Mouse (Mus musculus) MEL (cell line): ENCODE measurements around the gene Aldh5a1.

Experiments used
- CTCF ChIP-seq, 3 experiments: IDR thresholded peaks in 2 of 3; conservative IDR thresholded peaks in 1 of 3; 2 replicates each; pipeline ENCODE4 v1.5.1; 2011 to 2012; ENCODE audit warnings: low read length in 3 of 3, low read depth in 2 of 3, mild to moderate bottlenecking in 2 of 3, improper control_type of control experiment in 1 of 3, inconsistent platforms in 1 of 3, mixed read lengths in 1 of 3, moderate library complexity in 1 of 3; ENCODE audit not compliant: control insufficient read depth in 1 of 3, insufficient read depth in 1 of 3, poor library complexity in 1 of 3, severe bottlenecking in 1 of 3
- RAD21 ChIP-seq: IDR thresholded peaks from 2 replicates; pipeline ENCODE4 v1.6.1; 2011; ENCODE audit warnings: mild to moderate bottlenecking, low read depth, low read length, improper control_type of control experiment

DNA sequence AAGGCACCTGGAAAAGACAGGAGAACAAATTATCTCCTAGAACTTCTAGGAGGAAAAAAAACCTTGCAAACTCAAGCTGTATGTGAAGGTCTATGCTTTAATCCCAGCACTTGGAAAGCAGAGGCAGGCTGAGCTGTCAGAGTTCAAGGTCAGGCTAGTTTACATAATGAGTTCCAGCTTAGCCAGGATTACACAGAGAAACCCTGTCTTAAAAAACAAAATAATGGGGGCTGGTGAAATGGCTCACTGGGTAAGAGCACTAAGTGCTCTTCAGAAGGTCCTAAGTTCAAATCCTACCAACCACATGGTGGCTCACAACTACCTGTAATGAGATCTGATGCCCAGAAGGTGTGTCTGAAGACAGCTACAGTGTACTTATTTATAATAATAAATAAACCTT, 6.9 kb downstream of the Aldh5a1 start:
- TF ChIP-seq CTCF (IDR thresholded peaks at IDR 0.05 in 2 of 3, conservative IDR thresholded peaks at IDR 0.05 in 1 of 3; ENCODE audit: control insufficient read depth in 1 of 3, insufficient read depth in 1 of 3, low read depth in 2 of 3, low read length in 3 of 3, poor library complexity in 1 of 3, severe bottlenecking in 1 of 3) (no peak), RAD21 (no peak)
